Mouse (Mus musculus) frontal cortex, adult 2 months (tissue): ENCODE measurements around the gene Itga11. TPM values are rescaled to one million over a fixed set of nuclear protein-coding genes. Genes with fewer than 3 reads are reported as not detected.
"Not testable (repeated sequence)": the region's sequence is repeated elsewhere in the genome, so short reads cannot be mapped to it uniquely, and the experiment has no call there.

Experiments used
- DNase-seq, 2 experiments: peaks; one replicate each; pipeline ENCODE4 v3.0.0; 2022; ENCODE audit warnings: low spot score in 1 of 2; ENCODE audit errors: extremely low spot score in 1 of 2
- polyA plus RNA-seq: library from polyadenylated mRNA; depleted of rRNA; stranded (reverse); fragments of >200 nt; gene quantifications from 2 replicates; pipeline ENCODE4 v1.2.3, GENCODE M21; 2012; rRNA removed

Itga11 gene
- polyA plus RNA-seq, 1 experiment = 0.76 TPM

DNA sequence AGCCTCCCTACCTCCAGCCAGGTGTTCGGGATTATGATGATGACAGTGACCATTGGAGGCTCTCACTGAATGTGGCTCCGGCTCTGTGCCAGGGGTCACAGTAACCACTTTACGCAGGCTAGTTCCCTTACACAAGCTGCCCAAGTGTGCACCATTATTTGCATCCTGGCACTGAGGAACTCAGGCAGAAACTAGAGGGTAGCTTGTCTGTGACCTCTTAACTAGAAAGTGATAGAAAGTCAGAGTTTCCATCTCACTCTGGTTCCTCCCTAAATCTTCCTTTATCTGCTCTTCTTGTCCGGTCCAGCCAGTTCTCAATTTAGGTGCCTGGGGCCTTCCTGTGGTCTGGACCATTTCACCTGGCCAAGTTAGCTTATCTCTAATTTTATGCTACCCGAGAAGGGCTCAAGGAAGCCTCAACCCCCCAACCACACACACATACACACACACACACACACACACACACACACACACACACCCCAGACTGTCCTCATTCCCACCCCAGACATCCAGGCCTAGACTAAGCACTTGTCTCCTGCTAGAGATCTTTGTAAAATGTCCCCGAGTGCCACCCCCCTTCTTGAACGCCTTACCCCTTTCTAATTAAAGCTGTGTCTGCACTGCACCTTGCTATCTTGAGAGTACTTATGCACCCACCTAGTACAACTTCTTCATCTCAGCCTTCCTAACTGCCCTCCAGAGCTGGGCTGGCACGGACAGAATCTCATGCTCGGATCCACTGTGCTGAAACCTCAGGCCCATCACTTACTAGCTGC is 138.9 kb downstream of the Itga11 start:
- DNase-seq = no peak

DNA sequence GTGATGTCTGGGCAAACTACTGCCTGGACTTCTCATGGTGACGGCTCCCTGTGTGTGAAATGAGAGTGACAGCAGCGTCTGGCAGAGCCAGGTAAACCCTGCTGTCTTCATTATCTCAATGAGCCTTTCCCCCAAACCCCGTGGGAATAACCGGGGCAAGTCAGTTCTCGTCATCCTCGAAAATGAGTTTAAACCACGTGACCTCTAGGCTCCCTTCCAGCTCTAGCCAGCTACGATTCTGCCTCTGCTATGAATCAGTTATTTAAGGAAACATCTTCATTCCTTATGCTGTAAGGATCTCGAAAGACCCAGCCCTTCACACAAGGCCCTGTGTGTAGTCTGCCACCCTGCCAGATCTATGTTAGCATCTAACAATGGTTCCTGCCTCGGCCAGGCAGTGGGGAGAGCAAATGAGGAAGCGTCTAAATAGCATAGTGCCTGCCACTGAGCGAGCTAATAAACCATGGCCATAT is 139.5 kb downstream of the Itga11 start:
- peak in 1 of 2 experiments; percentile 71 for DNase-seq

DNA sequence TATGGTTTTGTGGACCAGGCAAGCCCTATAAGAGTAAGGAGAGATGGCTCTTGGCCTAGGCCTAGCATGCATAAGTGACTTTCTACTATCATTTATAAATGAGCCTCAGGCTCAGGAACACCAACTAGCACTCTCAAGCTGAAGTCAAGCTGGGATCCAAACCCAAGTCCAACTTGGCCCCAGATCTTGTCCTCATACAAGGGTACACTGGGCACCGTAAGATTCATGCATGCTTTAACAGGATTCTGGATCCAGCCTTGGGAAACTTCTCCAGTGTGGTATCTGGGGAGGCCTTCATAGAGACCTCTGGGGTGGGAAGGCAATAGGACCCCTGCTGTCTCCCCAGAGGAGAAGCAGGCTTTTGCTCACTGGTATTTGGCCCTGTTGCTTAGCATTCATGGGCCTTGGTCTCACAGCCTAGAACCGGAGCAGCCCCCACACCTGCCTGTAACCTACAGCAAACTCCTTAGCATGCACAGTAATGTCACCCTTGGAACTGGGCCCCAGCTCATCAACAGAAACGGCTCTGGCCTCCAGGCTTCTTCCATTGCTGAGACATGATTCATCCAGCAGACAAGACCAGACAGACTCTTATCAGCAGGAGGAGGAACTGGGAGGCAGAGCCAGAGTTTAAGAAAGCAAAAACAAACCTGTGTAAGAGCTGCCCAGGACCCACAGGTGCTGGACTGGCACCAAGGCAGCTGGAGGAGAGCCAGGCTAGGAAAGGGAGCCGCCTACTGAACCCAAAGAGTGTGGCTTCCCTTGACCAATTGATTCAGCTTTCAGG is 140.4 kb downstream of the Itga11 start:
- no peak for DNase-seq

DNA sequence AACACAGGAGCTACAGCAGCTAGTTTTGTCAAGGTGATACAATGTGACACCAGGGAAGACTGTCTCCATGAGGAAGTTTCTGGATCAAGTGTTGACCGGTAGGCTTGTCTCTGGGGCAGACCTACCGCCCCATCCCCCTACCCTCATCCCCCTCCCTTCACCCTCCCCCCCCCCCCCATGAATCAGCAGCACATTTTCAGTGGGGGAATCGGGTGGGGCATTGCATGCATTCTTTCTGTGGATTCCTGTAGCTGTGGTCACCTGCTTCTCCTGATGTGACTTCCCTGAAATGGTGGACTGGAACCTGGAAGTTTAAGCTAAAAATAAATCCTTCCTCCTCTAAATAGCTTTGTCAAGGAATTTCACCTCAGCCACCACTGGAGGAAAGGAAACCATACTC is 141.9 kb downstream of the Itga11 start:
- no peak for DNase-seq

DNA sequence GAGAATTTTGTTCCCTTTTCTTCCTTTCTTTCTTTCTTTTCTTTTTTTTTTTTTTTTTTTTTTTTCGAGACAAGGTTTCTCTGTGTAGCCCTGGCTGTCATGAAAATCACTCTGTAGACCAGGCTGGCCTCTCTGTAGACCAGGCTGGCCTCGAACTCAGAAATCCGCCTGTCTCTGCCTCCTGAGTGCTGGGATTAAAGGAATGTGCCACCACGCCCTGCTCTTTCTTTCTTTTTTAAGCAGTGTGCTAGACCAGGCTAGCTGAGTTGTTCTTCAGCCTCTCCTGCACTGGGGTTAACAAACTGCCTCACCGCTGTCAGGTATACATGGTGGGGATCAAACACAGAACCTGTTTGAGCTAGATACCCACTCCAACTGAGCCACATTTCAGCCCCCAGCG is 142.3 kb downstream of the Itga11 start:
- DNase-seq = not testable (repeated sequence)

DNA sequence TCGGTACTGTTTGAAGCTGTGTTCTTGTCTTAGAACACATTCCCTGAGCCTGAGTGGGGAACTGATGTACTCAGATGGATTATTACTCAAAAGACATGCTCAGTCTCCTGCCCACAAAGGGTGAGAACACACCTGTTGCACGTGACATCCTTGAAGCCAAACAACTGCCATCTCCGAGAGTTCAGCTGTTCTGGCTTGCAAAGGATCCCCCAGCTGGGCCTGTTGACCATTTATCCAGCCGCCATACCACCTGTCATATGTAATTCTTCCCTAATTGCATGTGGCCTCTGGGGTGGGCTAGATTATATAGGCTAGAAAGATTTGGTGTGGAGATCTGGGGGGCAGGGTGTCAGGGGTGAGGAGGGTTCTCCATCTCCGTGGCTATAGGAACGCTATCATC is 143.2 kb downstream of the Itga11 start:
- no peak for DNase-seq

DNA sequence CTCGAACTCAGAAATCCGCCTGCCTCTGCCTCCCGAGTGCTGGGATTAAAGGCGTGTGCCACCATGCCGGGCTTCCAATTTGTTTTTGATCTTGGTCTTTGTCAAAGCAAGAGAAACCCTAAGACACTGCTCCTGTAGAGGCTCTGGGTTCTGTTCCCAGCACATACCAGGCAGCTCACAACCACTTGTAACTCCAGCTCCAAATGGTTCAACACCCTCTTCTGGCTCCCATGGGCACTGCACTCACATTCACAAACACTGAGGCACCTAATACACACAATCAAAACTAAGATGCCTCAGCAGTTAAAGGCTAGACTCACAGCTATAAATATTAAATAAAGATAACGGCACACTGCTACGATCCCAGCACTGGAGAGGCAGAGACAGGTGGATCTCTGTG is 144.2 kb downstream of the Itga11 start:
- DNase-seq = no peak

DNA sequence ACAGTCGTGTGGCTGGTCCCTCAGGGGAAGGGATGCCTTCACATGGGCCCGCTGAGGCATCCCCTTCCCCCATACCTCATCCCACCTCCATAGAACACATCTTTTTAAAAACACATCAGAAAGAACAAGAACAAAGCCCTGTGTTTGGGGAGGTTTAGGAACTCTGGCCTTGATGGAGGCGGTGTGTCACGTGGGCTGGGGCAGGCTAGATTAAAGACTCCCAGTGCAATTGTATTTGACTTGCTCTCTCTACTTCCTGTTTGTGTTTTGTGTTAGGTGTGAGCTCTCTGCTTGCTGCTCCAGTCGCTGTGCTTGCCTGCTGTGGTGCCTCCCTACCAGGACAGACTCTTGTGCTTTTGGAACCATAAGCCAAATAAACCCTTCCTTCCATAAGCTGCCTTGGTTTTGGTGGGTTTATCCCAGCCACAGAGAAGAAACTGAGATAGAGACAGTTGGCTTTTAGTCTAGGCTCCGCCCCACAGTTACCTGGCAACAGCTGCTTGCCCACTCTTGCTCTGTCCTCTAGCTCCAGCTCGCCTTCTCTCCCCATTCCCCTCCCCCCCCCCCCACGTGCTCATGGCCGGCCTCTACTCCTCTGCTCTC is 148.3 kb downstream of the Itga11 start:
- DNase-seq = no peak

DNA sequence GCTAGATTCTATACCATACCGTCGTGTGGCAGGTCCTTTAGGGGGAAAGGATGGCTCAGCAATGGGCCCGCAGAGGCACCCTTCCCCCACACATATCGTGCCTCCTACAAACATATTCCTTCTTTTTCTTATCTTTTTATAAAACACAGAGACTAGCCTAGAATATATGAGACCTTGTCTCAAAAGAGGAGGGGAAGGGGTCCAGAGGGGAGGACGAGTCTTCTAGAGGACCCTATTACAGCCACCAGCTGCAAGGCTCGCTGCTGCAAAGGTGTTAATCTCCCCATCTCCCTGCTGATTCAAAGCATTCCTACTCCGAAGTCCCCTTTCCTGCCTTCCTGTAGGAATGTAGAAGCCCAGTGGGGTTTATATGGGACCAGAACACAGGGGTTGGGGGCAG is 148.8 kb downstream of the Itga11 start:
- DNase-seq = no peak

DNA sequence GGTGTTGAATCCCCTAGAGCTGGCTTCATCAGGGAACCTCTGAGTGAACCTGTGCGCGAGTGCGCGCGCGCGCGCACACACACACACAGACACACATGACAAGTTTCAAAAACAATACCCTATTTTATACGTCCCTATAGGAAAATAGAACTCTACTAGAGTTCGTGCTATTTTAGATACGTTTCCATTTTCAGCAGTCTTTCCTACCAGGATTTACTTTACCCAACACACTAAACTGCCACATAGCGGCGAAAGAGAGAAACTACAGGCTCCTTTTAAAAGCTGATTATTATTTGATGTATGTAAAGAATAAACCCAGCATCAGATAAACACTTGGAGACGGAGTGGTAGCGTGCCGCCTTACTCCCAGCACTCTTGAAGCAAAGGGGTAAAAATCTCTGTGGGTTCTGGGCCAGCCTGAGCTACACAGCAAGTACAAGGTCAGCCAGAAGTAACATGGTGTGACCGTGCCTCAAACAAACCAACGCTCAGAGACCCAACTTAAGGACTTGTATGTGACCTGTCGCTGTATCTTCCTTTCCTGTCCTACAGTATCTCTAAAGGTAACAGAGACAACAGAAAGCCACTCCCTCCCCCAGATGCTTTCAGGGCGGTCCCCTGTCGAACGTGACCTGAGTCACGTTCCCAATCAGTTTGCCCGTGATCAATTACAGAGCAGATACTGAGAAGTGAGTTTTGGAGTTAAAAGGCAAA is 150.5 kb downstream of the Itga11 start:
- peak in 1 of 2 experiments; percentile 66 for DNase-seq

DNA sequence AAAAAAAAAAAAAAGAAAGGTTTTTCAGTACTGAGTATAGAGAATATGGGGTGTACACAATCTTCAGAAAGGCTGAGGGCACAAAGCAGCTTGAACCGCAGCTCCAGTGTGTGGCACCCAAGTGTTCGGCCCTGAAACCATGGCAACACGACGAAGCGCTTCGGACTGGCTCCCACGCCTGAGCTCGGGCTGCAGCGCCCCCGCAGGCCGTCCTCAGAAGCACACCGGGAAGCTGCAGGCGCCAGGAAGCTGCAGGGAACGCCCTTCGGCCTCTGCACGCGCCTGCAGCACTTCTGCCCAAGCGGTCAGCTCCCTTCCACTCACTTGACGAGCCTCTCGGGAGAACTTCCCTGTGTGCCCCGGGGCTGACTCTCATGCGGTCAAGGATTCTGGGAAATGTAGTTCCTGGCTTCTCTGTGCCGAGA is 151.0 kb downstream of the Itga11 start:
- peak; percentile 93 to 95 for DNase-seq

DNA sequence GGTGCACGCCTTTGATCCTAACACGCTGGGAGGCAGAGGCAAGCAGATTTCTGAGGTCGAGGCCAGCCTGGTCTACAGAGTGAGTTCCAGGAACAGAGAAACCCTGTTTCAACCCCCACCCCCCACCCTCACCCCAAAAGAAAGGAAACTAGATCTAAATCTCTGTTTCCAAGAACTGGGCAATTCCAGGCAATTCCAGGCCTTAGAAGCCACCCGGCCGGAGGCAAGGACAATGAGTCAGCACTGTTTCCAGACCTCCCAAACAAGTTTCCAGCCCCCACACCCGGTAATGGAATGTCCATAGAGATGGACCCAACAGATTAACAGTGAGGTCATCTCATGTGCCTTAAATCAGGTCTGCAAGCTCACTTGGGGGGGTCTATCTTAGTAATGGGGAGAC is 152.3 kb downstream of the Itga11 start:
- no peak for DNase-seq

Other genes with a start within 250 kb of the Itga11 start
- 97.7 and 104 TPM in 2 replicates for gene Coro2b, start 140.8 kb upstream of the Itga11 start, polyA plus RNA-seq
- gene Fem1b, start 134.1 kb downstream of the Itga11 start, polyA plus RNA-seq = 42.9 and 44.5 TPM in 2 replicates
- 16.5 and 18.4 TPM in 2 replicates for gene Cln6, start 161.0 kb downstream of the Itga11 start, polyA plus RNA-seq
- gene Calml4, start 180.3 kb downstream of the Itga11 start, polyA plus RNA-seq = 0.23 and 0.64 TPM in 2 replicates